Mouse (Mus musculus): Measurements from ENCODE around the gene Ly6f.

Ly6f gene

DNA sequence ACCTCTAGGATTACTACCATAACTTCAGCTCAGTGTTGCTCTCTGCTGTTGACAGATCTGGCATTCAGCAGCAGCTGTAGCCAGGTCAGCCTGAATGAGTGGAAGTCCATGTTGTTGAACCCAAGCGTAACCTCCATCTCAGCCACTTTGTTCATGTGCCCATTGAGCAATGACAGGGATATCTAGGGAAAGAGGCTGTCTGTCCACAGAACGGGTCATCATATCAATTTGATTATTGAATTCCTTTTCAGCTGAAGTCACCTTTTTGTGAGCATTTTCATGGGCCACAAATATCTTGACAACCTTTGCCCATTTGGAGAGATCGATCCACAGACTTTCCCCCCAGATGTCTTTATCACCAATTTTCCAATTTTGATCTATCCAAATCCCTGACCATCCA, 51.9 kb downstream of the Ly6f start:
- DNase-seq = no peak
